Mouse (Mus musculus): ENCODE measurements around the gene B4galt5. TPM values are rescaled to one million over a fixed set of nuclear protein-coding genes. Genes with fewer than 3 reads are reported as not detected.
A peak's percentile ranks its signal among the peaks of the same experiment; 100 is the strongest.

The B4galt5 gene
- total RNA-seq, 1 experiment: 40.5 TPM

- Histone ChIP-seq H3K9me3 (ENCODE audit: control insufficient read depth, insufficient read depth, low read depth, low read length) (peaks cover 5% of the 10 kb centered on the region; the same call in 1 of the 2 replicates), H3K9ac (ENCODE audit: insufficient read depth, low read depth, low read length, poor library complexity, severe bottlenecking) (no peak overlapping the region), H3K4me3 (ENCODE audit: insufficient read depth in 1 of 2, low read depth in 1 of 2, low read length in 2 of 2, poor library complexity in 1 of 2, severe bottlenecking in 1 of 2) (no peak overlapping the region), H3K36me3 (ENCODE audit: control insufficient read depth, insufficient read depth, low read length, poor library complexity, severe bottlenecking) (no peaks in the 10 kb centered on the region; the same call in 1 of the 2 replicates), H3K4me1 (ENCODE audit: control insufficient read depth in 2 of 2, insufficient read depth in 2 of 2, low read length in 2 of 2, poor library complexity in 1 of 2) (peaks cover 0 to 4% of the 10 kb centered on the region in 2 experiments; a peak in 1 of 4 replicates), H3K27ac (ENCODE audit: insufficient read depth, low read depth, low read length, poor library complexity, severe bottlenecking) (no peak overlapping the region)
- in situ Hi-C loops (cut with MboI; ENCODE audit: low sequenced_read_pairs in 2 of 2, unreplicated experiment in 2 of 2): no loop called here
- TF ChIP-seq HCFC1 (IDR thresholded peaks at IDR 0.05; ENCODE audit: borderline replicate concordance, insufficient read depth, low read length) (no peak), ZC3H11A (IDR thresholded peaks at IDR 0.05; ENCODE audit: borderline replicate concordance, low read depth, low read length) (0 out of 2 replicates have a peak, but pooled peaks have one; percentile 10)
- no peak for DNase-seq (ENCODE audit: low read depth, low spot score)
Observed at GRCm38 (mm10) chr2:167280090-167280985, 68.6 kb downstream of the B4galt5 start.

DNA sequence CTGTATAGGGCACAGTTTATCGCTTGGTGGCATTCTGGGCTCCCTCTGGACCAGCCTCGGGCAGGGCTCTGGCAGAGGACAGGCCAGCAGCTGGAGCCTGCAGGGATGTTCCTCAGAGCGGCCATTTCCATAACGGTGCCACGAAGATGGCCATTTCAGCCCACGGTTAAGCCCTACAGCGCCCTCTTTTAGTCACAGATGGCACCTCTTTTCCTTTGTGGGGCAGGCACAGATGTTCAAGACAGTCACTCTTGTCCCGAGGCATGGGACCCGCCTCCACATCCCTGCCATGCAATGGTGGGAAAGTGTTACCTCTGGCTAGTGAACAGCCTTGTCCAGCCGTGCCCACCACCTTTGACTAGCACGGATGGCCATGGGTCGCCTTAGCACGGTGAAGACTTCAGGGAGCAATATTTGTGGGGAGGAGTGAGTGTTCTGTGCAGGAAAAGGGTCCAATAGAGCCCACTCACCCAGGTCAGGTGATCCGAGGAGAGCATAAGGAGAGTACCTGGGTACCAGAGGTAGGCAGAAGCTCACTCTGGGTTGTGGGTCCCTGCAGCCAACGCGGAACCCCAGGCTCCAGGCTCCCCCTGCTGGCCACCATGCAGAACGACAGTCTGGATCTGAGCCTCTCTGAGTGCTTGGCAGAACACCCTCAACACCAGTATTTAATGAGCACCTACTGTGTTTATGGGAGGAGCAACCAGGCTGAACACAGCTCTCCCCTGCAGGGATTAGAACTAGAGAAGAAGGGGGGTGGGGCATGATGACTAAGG is 70.0 kb downstream of the B4galt5 start:
- in situ Hi-C loops (cut with MboI; ENCODE audit: low sequenced_read_pairs in 2 of 2, unreplicated experiment in 2 of 2): no loop called here
- no peaks in the 10 kb centered on the region; the same call in 1 of the 2 replicates for H3K36me3 ChIP-seq (ENCODE audit: control insufficient read depth, insufficient read depth, low read length, poor library complexity, severe bottlenecking)
- no peak overlapping the region for H3K4me3 ChIP-seq (ENCODE audit: insufficient read depth in 1 of 2, low read depth in 1 of 2, low read length in 2 of 2, poor library complexity in 1 of 2, severe bottlenecking in 1 of 2)
- TF ChIP-seq MAFK (IDR thresholded peaks at IDR 0.05; ENCODE audit: insufficient read depth, low read depth, low read length): 0 out of 2 replicates have a peak, but pooled peaks have one; percentile 17
- no peak for TF ChIP-seq CHD2 (IDR thresholded peaks at IDR 0.05; ENCODE audit: low read depth, low read length)
- TF ChIP-seq HCFC1 (IDR thresholded peaks at IDR 0.05; ENCODE audit: borderline replicate concordance, insufficient read depth, low read length): no peak
- TF ChIP-seq ZC3H11A (IDR thresholded peaks at IDR 0.05; ENCODE audit: borderline replicate concordance, low read depth, low read length): peak; percentile 69; the same call in 1 of the 2 replicates
- TF ChIP-seq ZNF384 (IDR thresholded peaks at IDR 0.05; ENCODE audit: low read depth, low read length): no peak
- H3K9ac ChIP-seq (ENCODE audit: insufficient read depth, low read depth, low read length, poor library complexity, severe bottlenecking): no peak overlapping the region
- H3K9me3 ChIP-seq (ENCODE audit: control insufficient read depth, insufficient read depth, low read depth, low read length): peaks cover 5% of the 10 kb centered on the region; the same call in 1 of the 2 replicates
- no peak overlapping the region for H3K27ac ChIP-seq (ENCODE audit: insufficient read depth, low read depth, low read length, poor library complexity, severe bottlenecking)
- DNase-seq (ENCODE audit: low read depth, low spot score): peak; percentile 71
- H3K4me1 ChIP-seq (ENCODE audit: control insufficient read depth in 2 of 2, insufficient read depth in 2 of 2, low read length in 2 of 2, poor library complexity in 1 of 2): peaks cover 0 to 4% of the 10 kb centered on the region in 2 experiments; a peak in 1 of 4 replicates

DNA sequence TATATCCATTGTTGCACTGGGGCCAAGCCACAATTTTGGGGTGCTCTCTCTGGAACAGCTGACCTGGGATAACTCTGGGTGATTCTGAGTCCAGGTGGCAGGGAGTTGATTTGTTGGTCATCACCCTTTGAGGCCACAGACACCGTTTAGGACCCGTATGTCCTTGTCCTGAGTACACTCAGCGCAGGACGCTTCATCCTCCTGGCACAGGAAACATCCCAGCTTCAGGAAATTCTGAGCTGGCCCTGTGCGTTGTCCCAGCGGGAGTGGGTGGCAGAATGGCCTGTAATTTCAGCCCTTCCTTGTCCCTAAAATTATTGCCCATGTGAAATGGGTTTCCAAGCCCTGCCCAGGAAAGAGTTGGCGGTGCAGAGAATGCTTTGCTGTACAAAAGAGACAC is 71.0 kb downstream of the B4galt5 start:
- TF ChIP-seq CHD2 (IDR thresholded peaks at IDR 0.05; ENCODE audit: low read depth, low read length) (no peak), ZNF384 (IDR thresholded peaks at IDR 0.05; ENCODE audit: low read depth, low read length) (no peak), HCFC1 (IDR thresholded peaks at IDR 0.05; ENCODE audit: borderline replicate concordance, insufficient read depth, low read length) (no peak), MAFK (IDR thresholded peaks at IDR 0.05; ENCODE audit: insufficient read depth, low read depth, low read length) (no peak), ZC3H11A (IDR thresholded peaks at IDR 0.05; ENCODE audit: borderline replicate concordance, low read depth, low read length) (no peak)
- in situ Hi-C loops (cut with MboI; ENCODE audit: low sequenced_read_pairs in 2 of 2, unreplicated experiment in 2 of 2): no loop called here
- DNase-seq (ENCODE audit: low read depth, low spot score): no peak
- Histone ChIP-seq H3K36me3 (ENCODE audit: control insufficient read depth, insufficient read depth, low read length, poor library complexity, severe bottlenecking) (no peaks in the 10 kb centered on the region; the same call in 1 of the 2 replicates), H3K9ac (ENCODE audit: insufficient read depth, low read depth, low read length, poor library complexity, severe bottlenecking) (peak overlapping the region; percentile 31; the same call in 1 of the 2 replicates), H3K4me3 (ENCODE audit: insufficient read depth in 1 of 2, low read depth in 1 of 2, low read length in 2 of 2, poor library complexity in 1 of 2, severe bottlenecking in 1 of 2) (peak overlapping the region; percentile 29 to 42; a peak in 2 of 4 replicates), H3K4me1 (ENCODE audit: control insufficient read depth in 2 of 2, insufficient read depth in 2 of 2, low read length in 2 of 2, poor library complexity in 1 of 2) (peaks cover 0 to 4% of the 10 kb centered on the region in 2 experiments; a peak in 1 of 4 replicates), H3K27ac (ENCODE audit: insufficient read depth, low read depth, low read length, poor library complexity, severe bottlenecking) (no peak overlapping the region), H3K9me3 (ENCODE audit: control insufficient read depth, insufficient read depth, low read depth, low read length) (0 out of 2 replicates have a peak, but pooled peaks cover 3% of the 10 kb centered on the region)

DNA sequence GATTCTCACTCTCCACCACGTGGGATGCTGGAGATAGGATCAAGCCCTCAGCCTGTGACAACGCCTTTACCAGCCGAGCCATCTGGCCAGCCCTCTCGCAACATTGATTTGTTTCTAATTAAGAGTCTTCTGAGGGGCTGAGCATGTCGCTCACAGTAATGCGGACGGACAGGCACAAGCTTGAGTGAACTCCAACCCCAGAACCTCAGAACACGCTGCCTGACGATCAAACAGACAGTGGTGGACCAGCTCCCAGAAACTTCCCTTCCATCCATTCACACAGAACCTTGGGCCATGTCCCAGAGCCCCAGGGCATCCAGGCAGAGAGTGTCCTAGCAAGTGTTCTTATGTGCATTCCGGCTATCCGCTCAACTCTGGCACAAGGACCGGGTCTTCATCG is 72.0 kb downstream of the B4galt5 start:
- Histone ChIP-seq H3K9me3 (ENCODE audit: control insufficient read depth, insufficient read depth, low read depth, low read length) (0 out of 2 replicates have a peak, but pooled peaks cover 3% of the 10 kb centered on the region), H3K27ac (ENCODE audit: insufficient read depth, low read depth, low read length, poor library complexity, severe bottlenecking) (no peak overlapping the region), H3K9ac (ENCODE audit: insufficient read depth, low read depth, low read length, poor library complexity, severe bottlenecking) (no peak overlapping the region), H3K36me3 (ENCODE audit: control insufficient read depth, insufficient read depth, low read length, poor library complexity, severe bottlenecking) (no peaks in the 10 kb centered on the region; the same call in 1 of the 2 replicates), H3K4me1 (ENCODE audit: control insufficient read depth in 2 of 2, insufficient read depth in 2 of 2, low read length in 2 of 2, poor library complexity in 1 of 2) (peaks cover 0 to 4% of the 10 kb centered on the region in 2 experiments; a peak in 1 of 4 replicates), H3K4me3 (ENCODE audit: insufficient read depth in 1 of 2, low read depth in 1 of 2, low read length in 2 of 2, poor library complexity in 1 of 2, severe bottlenecking in 1 of 2) (no peak overlapping the region)
- in situ Hi-C loops (cut with MboI; ENCODE audit: low sequenced_read_pairs in 2 of 2, unreplicated experiment in 2 of 2): no loop called here
- TF ChIP-seq CHD2 (IDR thresholded peaks at IDR 0.05; ENCODE audit: low read depth, low read length) (no peak), MAFK (IDR thresholded peaks at IDR 0.05; ENCODE audit: insufficient read depth, low read depth, low read length) (no peak), HCFC1 (IDR thresholded peaks at IDR 0.05; ENCODE audit: borderline replicate concordance, insufficient read depth, low read length) (no peak), ZNF384 (IDR thresholded peaks at IDR 0.05; ENCODE audit: low read depth, low read length) (no peak), ZC3H11A (IDR thresholded peaks at IDR 0.05; ENCODE audit: borderline replicate concordance, low read depth, low read length) (no peak)
- DNase-seq (ENCODE audit: low read depth, low spot score): no peak
